Mouse (Mus musculus): ENCODE results near the gene Krt39. TPM values are rescaled to one million over a fixed set of nuclear protein-coding genes. Genes with fewer than 3 reads are reported as not detected.

Krt39 gene
- total RNA-seq, 2 experiments from 2014 or later, result not detected

DNA sequence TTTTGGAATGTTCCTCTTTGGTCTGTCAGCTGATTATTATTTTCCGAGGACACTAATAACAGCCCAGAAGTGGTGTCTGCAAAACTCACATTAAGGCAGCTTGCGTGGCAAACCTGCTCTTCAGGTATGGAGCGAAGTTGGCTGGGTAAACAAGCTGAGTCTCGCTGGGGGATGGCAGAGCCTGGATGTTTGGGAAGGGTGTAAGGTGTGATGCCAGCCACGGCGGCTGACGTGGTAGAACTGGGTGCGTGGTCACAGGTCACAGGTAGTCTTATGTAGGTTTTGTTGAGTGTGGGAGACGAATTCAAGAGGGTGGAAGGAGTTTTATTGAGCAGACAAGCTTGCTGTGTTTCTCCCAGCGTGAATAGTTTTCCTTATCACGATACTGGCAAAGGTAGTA is 52.6 kb downstream of the Krt39 start:
- no peak for DNase-seq (ENCODE audit: extremely low spot score in 1 of 2, low spot score in 2 of 2)
- no peak for TF ChIP-seq CTCF (IDR thresholded peaks at IDR 0.05)
- intact Hi-C loops (cut with DNase I), result loop anchor here (5.0 kb wide), 2 partner anchors 164 to 179 kb away; no protein-coding TSS in a partner anchor

DNA sequence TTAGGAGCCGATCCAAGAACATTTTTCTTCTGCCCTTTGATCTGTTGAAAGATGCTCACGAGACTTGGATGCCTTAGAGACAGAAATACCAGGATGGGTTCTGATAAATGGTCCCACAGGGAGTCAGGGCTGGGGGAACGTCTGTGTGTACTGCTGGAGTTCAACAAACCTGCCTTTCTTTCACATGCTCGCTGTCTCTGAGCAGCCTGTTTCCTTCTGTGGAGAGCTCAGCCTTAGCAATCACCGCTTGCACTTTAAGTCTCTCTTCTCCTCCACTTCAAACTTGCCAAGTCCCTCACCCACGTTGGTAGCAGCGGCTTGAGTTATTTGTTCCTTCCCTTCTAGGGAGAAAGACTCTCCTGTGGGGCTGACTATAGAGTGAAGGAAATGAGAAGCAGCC is 54.8 kb downstream of the Krt39 start:
- Histone ChIP-seq H3K27ac (peak overlapping the region; percentile 59), H3K4me3 (no peak overlapping the region)
- DNase-seq (ENCODE audit: extremely low spot score in 1 of 2, low spot score in 2 of 2), result peak; percentile 14 to 36
- intact Hi-C loops (cut with DNase I), result loop anchor here (1.0 to 5.0 kb wide), 4 partner anchors 107 to 539 kb away; no protein-coding TSS in a partner anchor
- TF ChIP-seq CTCF (IDR thresholded peaks at IDR 0.05), result no peak

More for the DNA sequence above, 52.6 kb downstream of the Krt39 start:
- H3K27ac ChIP-seq, result no peak overlapping the region
- H3K4me3 ChIP-seq, result no peak overlapping the region

DNA sequence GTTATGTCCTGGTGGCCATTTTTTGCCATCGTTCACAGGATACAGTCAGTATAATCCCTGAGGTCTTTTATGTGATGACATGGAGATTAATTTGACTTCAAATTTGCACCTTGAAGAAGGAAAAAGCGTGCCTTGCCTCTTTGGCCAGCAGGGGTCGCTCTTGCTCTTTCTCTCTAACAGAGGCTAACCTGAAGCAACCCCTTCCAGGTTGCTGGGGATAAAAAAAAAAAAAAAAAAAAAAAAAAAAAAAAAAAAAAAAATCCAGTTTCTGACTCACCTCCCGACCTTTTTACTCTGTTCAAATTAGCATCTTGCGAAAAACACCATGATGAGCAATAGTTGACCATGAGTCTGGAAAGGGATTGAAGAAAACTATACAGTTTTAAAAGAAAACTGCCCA is 56.3 kb downstream of the Krt39 start:
- peak; percentile 82 for DNase-seq (ENCODE audit: extremely low spot score in 1 of 2, low spot score in 2 of 2)
- peak; percentile 79 for TF ChIP-seq CTCF (IDR thresholded peaks at IDR 0.05)
- intact Hi-C loops (cut with DNase I), result loop anchor here (1.0 to 5.0 kb wide), 5 partner anchors 153 to 832 kb away; no protein-coding TSS in a partner anchor
- no peak overlapping the region for H3K27ac ChIP-seq
- H3K4me3 ChIP-seq, result no peak overlapping the region

Other genes with a start within 250 kb of the Krt39 start
- not detected for gene Krt24, start 236.1 kb downstream of the Krt39 start, total RNA-seq (2021)
- not detected for gene Krt25, start 198.4 kb downstream of the Krt39 start, total RNA-seq (2021)
- gene Krt26, start 183.4 kb downstream of the Krt39 start, total RNA-seq (2021), result not detected
- gene Krt27, start 170.2 kb downstream of the Krt39 start, total RNA-seq (2021), result not detected
- not detected for gene Krt28, start 146.4 kb downstream of the Krt39 start, total RNA-seq (2021)
- 10 to 100 TPM in 1 of 2 experiments, 1 to 10 TPM in 1; 9.6 to 10.1 TPM for gene Krt10, start 132.0 kb downstream of the Krt39 start, total RNA-seq (2021)
- 10 to 100 TPM in 1 of 2 experiments, 1 to 10 TPM in 1; 8.7 to 11.6 TPM for gene Krt12, start 99.1 kb downstream of the Krt39 start, total RNA-seq (2021)
- gene Krt20, start 83.2 kb downstream of the Krt39 start, total RNA-seq (2021), result not detected
- not detected for gene Krt23, start 28.2 kb downstream of the Krt39 start, total RNA-seq (2021)
- gene Krt40, start 21.8 kb upstream of the Krt39 start, total RNA-seq (2021), result not detected
- not detected for gene Krtap3-3, start 29.5 kb upstream of the Krt39 start, total RNA-seq (2021)
- not detected for gene Krtap3-2, start 35.5 kb upstream of the Krt39 start, total RNA-seq (2021)
- not detected for gene Gm11939, start 38.1 kb upstream of the Krt39 start, total RNA-seq (2021)
- not detected for gene Krtap3-1, start 45.3 kb upstream of the Krt39 start, total RNA-seq (2021)
- not detected for gene Krtap1-5, start 59.7 kb upstream of the Krt39 start, total RNA-seq (2021)
- not detected for gene Krtap1-4, start 62.3 kb upstream of the Krt39 start, total RNA-seq (2021)
- not detected for gene Krtap1-3, start 70.0 kb upstream of the Krt39 start, total RNA-seq (2021)
- not detected for gene Krtap9-3, start 76.8 kb upstream of the Krt39 start, total RNA-seq (2021)
- gene Gm11938, start 82.0 kb upstream of the Krt39 start, total RNA-seq (2021), result not detected
- not detected for gene Gm11937, start 88.9 kb upstream of the Krt39 start, total RNA-seq (2021)
- gene Krtap2-4, start 93.5 kb upstream of the Krt39 start, total RNA-seq (2021), result not detected
- not detected for gene Gm11562, start 99.1 kb upstream of the Krt39 start, total RNA-seq (2021)
- gene Krtap4-1, start 106.9 kb upstream of the Krt39 start, total RNA-seq (2021), result not detected
- gene Krtap4-2, start 113.7 kb upstream of the Krt39 start, total RNA-seq (2021), result not detected
- gene Krtap4-7, start 122.8 kb upstream of the Krt39 start, total RNA-seq (2021), result not detected
- gene Gm11555, start 128.9 kb upstream of the Krt39 start, total RNA-seq (2021), result not detected
- not detected for gene Gm11563, start 137.6 kb upstream of the Krt39 start, total RNA-seq (2021)
- not detected for gene Krtap4-6, start 144.6 kb upstream of the Krt39 start, total RNA-seq (2021)
- gene Gm14190, start 169.4 kb upstream of the Krt39 start, total RNA-seq (2021), result not detected
- gene Gm14180, start 213.0 kb upstream of the Krt39 start, total RNA-seq (2021), result not detected

Data from left cerebral cortex, adult 2 months (tissue).